Mouse (Mus musculus) myocyte (in vitro differentiated cells): Measurements from ENCODE around the gene Pole3. TPM values are rescaled to one million over a fixed set of nuclear protein-coding genes. Genes with fewer than 3 reads are reported as not detected.

Experiments
- H3K27me3 ChIP-seq: one replicate; pipeline ENCODE4 v1.6.1; 2011; ENCODE audit not compliant: control insufficient read depth, insufficient read depth, insufficient read length
- H3K36me3 ChIP-seq: one replicate; pipeline ENCODE4 v1.6.1; 2011; ENCODE audit not compliant: control insufficient read depth, insufficient read depth
- H3K4me2 ChIP-seq: one replicate; pipeline ENCODE4 v1.6.1; 2011; ENCODE audit warnings: low read depth, control low read depth
- H3K4me3 ChIP-seq: one replicate; pipeline ENCODE4 v1.5.1; 2011; ENCODE audit warnings: mild to moderate bottlenecking, control low read depth, moderate library complexity
- H3K79me2 ChIP-seq: one replicate; pipeline ENCODE4 v1.6.1; 2011; ENCODE audit not compliant: control insufficient read depth, insufficient read depth
- H3ac ChIP-seq: one replicate; pipeline ENCODE4 v1.6.1; 2011; ENCODE audit not compliant: control insufficient read depth, insufficient read length
- CEBPB ChIP-seq: IDR thresholded peaks from 2 replicates; pipeline ENCODE4 v1.6.1; 2011; ENCODE audit warnings: mild to moderate bottlenecking, moderate library complexity; ENCODE audit not compliant: poor library complexity, insufficient read depth, severe bottlenecking
- E2F4 ChIP-seq: IDR thresholded peaks from one replicate; pipeline ENCODE4 v1.6.1; 2011; ENCODE audit warnings: mild to moderate bottlenecking, control low read depth, moderate library complexity; ENCODE audit not compliant: insufficient read depth
- MAX ChIP-seq: IDR thresholded peaks from one replicate; pipeline ENCODE4 v1.6.1; 2011; ENCODE audit warnings: low read depth, mild to moderate bottlenecking, control low read depth
- MYOD1 ChIP-seq, 3 experiments: IDR thresholded peaks; one replicate each; pipeline ENCODE4 v1.6.1; 2011; ENCODE audit warnings: control low read depth in 2 of 3, low read depth in 2 of 3, mild to moderate bottlenecking in 2 of 3, moderate library complexity in 1 of 3; ENCODE audit not compliant: insufficient read length in 2 of 3, control insufficient read depth in 1 of 3
- MYOG ChIP-seq, 3 experiments: IDR thresholded peaks; one replicate each; pipeline ENCODE4 v1.6.1; 2011; ENCODE audit warnings: control low read depth in 2 of 3, low read depth in 2 of 3, mild to moderate bottlenecking in 2 of 3; ENCODE audit not compliant: insufficient read length in 2 of 3, control insufficient read depth in 1 of 3, insufficient read depth in 1 of 3
- POLR2A ChIP-seq: IDR thresholded peaks from one replicate; pipeline ENCODE4 v1.6.1; 2011; ENCODE audit warnings: low read depth, mild to moderate bottlenecking, control low read depth, moderate library complexity; ENCODE audit not compliant: insufficient read length
- POLR2AphosphoS2 ChIP-seq: IDR thresholded peaks from one replicate; pipeline ENCODE4 v1.6.1; 2011; ENCODE audit warnings: low read depth, control low read depth; ENCODE audit not compliant: insufficient read length
- REST ChIP-seq: IDR thresholded peaks from one replicate; pipeline ENCODE4 v1.6.1; 2011; ENCODE audit warnings: mild to moderate bottlenecking, control low read depth, moderate library complexity; ENCODE audit not compliant: insufficient read depth, insufficient read length
- SRF ChIP-seq: IDR thresholded peaks from one replicate; pipeline ENCODE4 v1.6.1; 2011; ENCODE audit warnings: low read depth; ENCODE audit not compliant: control insufficient read depth, insufficient read length
- TCF12 ChIP-seq: IDR thresholded peaks from one replicate; pipeline ENCODE4 v1.6.1; 2011; ENCODE audit warnings: mild to moderate bottlenecking, control low read depth; ENCODE audit not compliant: poor library complexity, insufficient read depth, severe bottlenecking
- TCF3 ChIP-seq: IDR thresholded peaks from one replicate; pipeline ENCODE4 v1.6.1; 2011; ENCODE audit warnings: low read depth, control low read depth; ENCODE audit not compliant: insufficient read length
- USF1 ChIP-seq: IDR thresholded peaks from one replicate; pipeline ENCODE4 v1.6.1; 2011; ENCODE audit warnings: low read depth, mild to moderate bottlenecking, control low read depth, moderate library complexity
- polyA plus RNA-seq: library from polyadenylated mRNA; unstranded; fragments of >200 nt; fragmentation: generic; extraction: Trizol; gene quantifications from one replicate; pipeline ENCODE4 v1.2.1, GENCODE M21; 2012; ENCODE audit warnings: missing spikeins

The Pole3 gene
- polyA plus RNA-seq, 1 experiment: 37.3 TPM

GRCm38 (mm10) chr4:62513998-62514506, 10.8 kb downstream of the Pole3 start:
- TF ChIP-seq TCF3 (no peak), REST (no peak), CEBPB (no peak), E2F4 (no peak), MYOG (IDR thresholded peaks at IDR 0.05; ENCODE audit: control insufficient read depth in 1 of 3, insufficient read depth in 1 of 3, insufficient read length in 2 of 3, low read depth in 2 of 3) (no peak), USF1 (no peak), TCF12 (no peak), POLR2AphosphoS2 (no peak), SRF (no peak)
- Histone ChIP-seq H3K4me3 (no peak overlapping the region), H3K79me2 (no peaks in the 10 kb centered on the region), H3K4me2 (no peak overlapping the region), H3K36me3 (peaks cover 32% of the 10 kb centered on the region), H3ac (no peak overlapping the region), H3K27me3 (no peaks in the 10 kb centered on the region)

GRCm38 (mm10) chr4:62509946-62510345, 14.9 kb downstream of the Pole3 start:
- H3K36me3 ChIP-seq: peaks cover 49% of the 10 kb centered on the region
- H3K4me3 ChIP-seq: no peak overlapping the region
- no peaks in the 10 kb centered on the region for H3K27me3 ChIP-seq
- TF ChIP-seq POLR2A (no peak), CEBPB (no peak), TCF3 (no peak), SRF (no peak), TCF12 (no peak), MAX (no peak), MYOD1 (IDR thresholded peaks at IDR 0.05; ENCODE audit: control insufficient read depth in 1 of 3, insufficient read length in 2 of 3, low read depth in 2 of 3) (no peak), REST (no peak), POLR2AphosphoS2 (no peak), MYOG (IDR thresholded peaks at IDR 0.05; ENCODE audit: control insufficient read depth in 1 of 3, insufficient read depth in 1 of 3, insufficient read length in 2 of 3, low read depth in 2 of 3) (no peak), E2F4 (no peak), USF1 (no peak)
- H3K4me2 ChIP-seq: no peak overlapping the region
- H3K79me2 ChIP-seq: no peaks in the 10 kb centered on the region
- no peak overlapping the region for H3ac ChIP-seq

GRCm38 (mm10) chr4:62508839-62509238, 16.0 kb downstream of the Pole3 start:
- Histone ChIP-seq H3K4me3 (no peak overlapping the region), H3ac (no peak overlapping the region), H3K27me3 (no peaks in the 10 kb centered on the region), H3K36me3 (peaks cover 48% of the 10 kb centered on the region), H3K79me2 (no peaks in the 10 kb centered on the region), H3K4me2 (no peak overlapping the region)
- TF ChIP-seq MYOD1 (IDR thresholded peaks at IDR 0.05; ENCODE audit: control insufficient read depth in 1 of 3, insufficient read length in 2 of 3, low read depth in 2 of 3) (no peak), REST (no peak), MAX (no peak), MYOG (IDR thresholded peaks at IDR 0.05; ENCODE audit: control insufficient read depth in 1 of 3, insufficient read depth in 1 of 3, insufficient read length in 2 of 3, low read depth in 2 of 3) (no peak), TCF12 (no peak), E2F4 (no peak), CEBPB (no peak), USF1 (no peak), TCF3 (no peak), POLR2AphosphoS2 (no peak), POLR2A (no peak), SRF (no peak)

GRCm38 (mm10) chr4:62506798-62507197, 18.1 kb downstream of the Pole3 start:
- no peak overlapping the region for H3K4me2 ChIP-seq
- H3K36me3 ChIP-seq: peaks cover 35% of the 10 kb centered on the region
- no peaks in the 10 kb centered on the region for H3K27me3 ChIP-seq
- no peaks in the 10 kb centered on the region for H3K79me2 ChIP-seq
- H3ac ChIP-seq: no peak overlapping the region
- no peak for TF ChIP-seq MAX
- TF ChIP-seq POLR2AphosphoS2: no peak
- TF ChIP-seq MYOD1 (IDR thresholded peaks at IDR 0.05; ENCODE audit: control insufficient read depth in 1 of 3, insufficient read length in 2 of 3, low read depth in 2 of 3): no peak
- TF ChIP-seq REST: no peak
- TF ChIP-seq E2F4: no peak
- TF ChIP-seq POLR2A: no peak
- no peak for TF ChIP-seq USF1
- TF ChIP-seq TCF12: no peak
- TF ChIP-seq SRF: no peak
- no peak for TF ChIP-seq CEBPB
- TF ChIP-seq TCF3: no peak
- no peak for TF ChIP-seq MYOG (IDR thresholded peaks at IDR 0.05; ENCODE audit: control insufficient read depth in 1 of 3, insufficient read depth in 1 of 3, insufficient read length in 2 of 3, low read depth in 2 of 3)
- H3K4me3 ChIP-seq: no peak overlapping the region

GRCm38 (mm10) chr4:62505991-62506390, 18.9 kb downstream of the Pole3 start:
- no peak for TF ChIP-seq MAX
- TF ChIP-seq USF1: no peak
- TF ChIP-seq SRF: no peak
- no peak for TF ChIP-seq TCF3
- no peak for TF ChIP-seq E2F4
- Histone ChIP-seq H3K27me3 (no peaks in the 10 kb centered on the region), H3K79me2 (no peaks in the 10 kb centered on the region), H3K36me3 (peaks cover 27% of the 10 kb centered on the region), H3K4me3 (no peak overlapping the region), H3K4me2 (no peak overlapping the region), H3ac (no peak overlapping the region)
